Mouse (Mus musculus): ENCODE results near the gene Eif1ad.

DNA sequence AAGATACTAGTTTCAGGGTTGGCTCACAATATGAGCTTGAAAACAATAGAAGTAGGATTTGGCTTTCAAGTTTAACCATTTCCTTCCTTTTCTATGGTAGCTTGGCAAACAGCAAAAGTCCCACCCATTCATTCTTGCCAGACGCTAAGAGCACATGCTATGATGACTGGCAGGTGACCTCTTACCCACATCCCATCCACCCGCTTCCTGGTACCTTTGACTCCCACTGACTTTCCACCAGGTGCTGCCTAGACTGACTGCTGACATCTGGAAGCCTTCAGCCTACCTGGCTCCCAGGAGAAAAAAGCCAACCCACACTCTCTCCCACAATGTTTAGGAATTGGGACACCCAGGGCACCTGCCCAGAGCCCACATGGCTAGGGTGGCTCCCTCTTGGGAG, 2.4 kb upstream of the Eif1ad start:
- TF ChIP-seq CTCF (IDR thresholded peaks at IDR 0.05; ENCODE audit: extremely low read depth, insufficient read length, insufficient replicate concordance, low read depth, low read length) (no peak), POLR2A (IDR thresholded peaks at IDR 0.05; ENCODE audit: low read depth, low read length) (no peak)
